Mouse (Mus musculus) hindbrain, embryonic 12.5 days (tissue): ENCODE data around the gene Anln. TPM values are rescaled to one million over a fixed set of nuclear protein-coding genes. Genes with fewer than 3 reads are reported as not detected.
A peak's percentile ranks its signal among the peaks of the same experiment; 100 is the strongest.

ENCODE experiments used
- ATAC-seq: fragments of 200-750 bp; cut with Nextera tagmentation; 2 replicates; pipeline ENCODE4 v1.8.0; 2017; ENCODE audit warnings: moderate TSS enrichment; ENCODE audit not compliant: low FRiP score
- H3K27ac ChIP-seq: fragments of 300-500 bp; sonication (generic); 2 replicates; pipeline ENCODE4 v1.5.1; 2016; ENCODE audit warnings: mild to moderate bottlenecking
- H3K27me3 ChIP-seq: fragments of 300-500 bp; sonication (generic); 2 replicates; pipeline ENCODE4 v1.6.1; 2016; ENCODE audit warnings: mild to moderate bottlenecking
- H3K36me3 ChIP-seq: fragments of 300-500 bp; sonication (generic); 2 replicates; pipeline ENCODE4 v1.6.1; 2016; ENCODE audit warnings: mild to moderate bottlenecking
- H3K4me1 ChIP-seq: fragments of 300-500 bp; sonication (generic); 2 replicates; pipeline ENCODE4 v1.6.1; 2016
- H3K4me2 ChIP-seq: fragments of 300-500 bp; sonication (generic); replicated peaks from 2 replicates; pipeline ENCODE4 v1.6.1; 2016; ENCODE audit warnings: mild to moderate bottlenecking
- H3K4me3 ChIP-seq: fragments of 300-500 bp; sonication (generic); 2 replicates; pipeline ENCODE4 v1.5.1; 2016; ENCODE audit warnings: mild to moderate bottlenecking
- H3K9ac ChIP-seq: fragments of 300-500 bp; sonication (generic); 2 replicates; pipeline ENCODE4 v1.6.1; 2016; ENCODE audit warnings: mild to moderate bottlenecking, moderate library complexity
- H3K9me3 ChIP-seq: fragments of 300-500 bp; sonication (generic); replicated peaks from 2 replicates; pipeline ENCODE4 v1.6.1; 2016; ENCODE audit warnings: mild to moderate bottlenecking
- whole genome bisulfite sequencing: fragments of 180-500 bp; shearing (Covaris S2); methylation state at CpG from one replicate; pipeline ENCODE4 v1.1.7; 2016; 5-methylcytosine and 5-hydroxymethylcytosine counted together
- polyA plus RNA-seq: library from polyadenylated mRNA; unstranded; fragments of >200 nt; fragmentation: Nextera tagmentation; extraction: Ambion mirVana; gene quantifications from 2 replicates; pipeline ENCODE4 v1.2.1, GENCODE M21; 2016

Gene Anln
- 28.0 and 28.6 TPM in 2 replicates for polyA plus RNA-seq

GRCm38 (mm10) chr9:22389021-22389476, at the start of gene Anln:
Gene Anln, minus strand, starts transcription at chr9:22389188.
- peak within 1 kb of the TSS; percentile 82 for H3K4me3 ChIP-seq
- 0% methylated on average over 43 of the region's 44 CpGs for WGBS
- H3K36me3 ChIP-seq, result no peaks in the 10 kb centered on the region
- no peaks in the 10 kb centered on the region for H3K27me3 ChIP-seq
- peak; percentile 97 for ATAC-seq
- peaks cover 13% of the 10 kb centered on the region for H3K4me1 ChIP-seq
- H3K4me2 ChIP-seq, result peak within 1 kb of the TSS; percentile 83
- peak within 1 kb of the TSS; percentile 87 for H3K27ac ChIP-seq
- peak within 1 kb of the TSS; percentile 83 for H3K9ac ChIP-seq
- H3K9me3 ChIP-seq, result no peaks in the 10 kb centered on the region

- 92% methylated on average over 2 of the region's 2 CpGs for WGBS
- no peak overlapping the region for H3K27ac ChIP-seq
- no peaks in the 10 kb centered on the region for H3K9me3 ChIP-seq
- H3K4me3 ChIP-seq, result no peak overlapping the region
- no peak overlapping the region for H3K9ac ChIP-seq
- H3K27me3 ChIP-seq, result no peaks in the 10 kb centered on the region
- no peak for ATAC-seq
- no peaks in the 10 kb centered on the region for H3K4me1 ChIP-seq
- 0 out of 2 replicates have a peak, but pooled peaks cover 3% of the 10 kb centered on the region for H3K36me3 ChIP-seq
- no peak overlapping the region for H3K4me2 ChIP-seq
Observed at GRCm38 (mm10) chr9:22434101-22434500, 45.1 kb upstream of the Anln start.

- no peak for ATAC-seq
- Histone ChIP-seq H3K27me3 (no peaks in the 10 kb centered on the region), H3K4me3 (no peak overlapping the region), H3K4me2 (no peak overlapping the region), H3K4me1 (no peaks in the 10 kb centered on the region), H3K9ac (no peak overlapping the region), H3K27ac (no peak overlapping the region), H3K36me3 (0 out of 2 replicates have a peak, but pooled peaks cover 3% of the 10 kb centered on the region), H3K9me3 (no peaks in the 10 kb centered on the region)
- WGBS, result 85% methylated on average over 2 of the region's 2 CpGs
Observed at GRCm38 (mm10) chr9:22433221-22433620, 44.2 kb upstream of the Anln start.

- H3K9me3 ChIP-seq, result no peaks in the 10 kb centered on the region
- ATAC-seq, result no peak
- H3K9ac ChIP-seq, result no peak overlapping the region
- H3K4me1 ChIP-seq, result no peaks in the 10 kb centered on the region
- no peaks in the 10 kb centered on the region for H3K36me3 ChIP-seq
- H3K4me3 ChIP-seq, result no peak overlapping the region
- no peak overlapping the region for H3K4me2 ChIP-seq
- 50% methylated on average over 5 of the region's 5 CpGs for WGBS
- H3K27me3 ChIP-seq, result no peaks in the 10 kb centered on the region
- no peak overlapping the region for H3K27ac ChIP-seq
Observed at GRCm38 (mm10) chr9:22430315-22430840, 41.4 kb upstream of the Anln start.

- ATAC-seq, result no peak
- H3K4me3 ChIP-seq, result no peak overlapping the region
- no peaks in the 10 kb centered on the region for H3K36me3 ChIP-seq
- WGBS, result 68% methylated on average over 15 of the region's 15 CpGs
- no peaks in the 10 kb centered on the region for H3K9me3 ChIP-seq
- no peaks in the 10 kb centered on the region for H3K27me3 ChIP-seq
- no peak overlapping the region for H3K9ac ChIP-seq
- H3K27ac ChIP-seq, result no peak overlapping the region
- no peaks in the 10 kb centered on the region for H3K4me1 ChIP-seq
- no peak overlapping the region for H3K4me2 ChIP-seq
Observed at GRCm38 (mm10) chr9:22429533-22430241, 40.7 kb upstream of the Anln start.

- H3K27me3 ChIP-seq, result no peaks in the 10 kb centered on the region
- no peak overlapping the region for H3K4me3 ChIP-seq
- H3K4me2 ChIP-seq, result no peak overlapping the region
- no peak overlapping the region for H3K27ac ChIP-seq
- ATAC-seq, result no peak
- H3K4me1 ChIP-seq, result no peaks in the 10 kb centered on the region
- 80% methylated on average over 14 of the region's 14 CpGs for WGBS
- no peaks in the 10 kb centered on the region for H3K36me3 ChIP-seq
- H3K9me3 ChIP-seq, result no peaks in the 10 kb centered on the region
- no peak overlapping the region for H3K9ac ChIP-seq
Observed at GRCm38 (mm10) chr9:22428666-22429410, 39.9 kb upstream of the Anln start.

- H3K9ac ChIP-seq, result no peak overlapping the region
- WGBS, result 50% methylated on average over 1 of the region's 4 CpGs
- ATAC-seq, result no peak
Observed at GRCm38 (mm10) chr9:22428028-22428665, 39.2 kb upstream of the Anln start.

GRCm38 (mm10) chr9:22424719-22425118, 35.7 kb upstream of the Anln start:
- H3K27ac ChIP-seq, result no peak overlapping the region
- 95% methylated on average over 4 of the region's 4 CpGs for WGBS
- no peaks in the 10 kb centered on the region for H3K27me3 ChIP-seq
- no peaks in the 10 kb centered on the region for H3K9me3 ChIP-seq
- no peak overlapping the region for H3K4me2 ChIP-seq
- no peak overlapping the region for H3K9ac ChIP-seq
- H3K4me1 ChIP-seq, result no peaks in the 10 kb centered on the region
- no peak for ATAC-seq
- H3K36me3 ChIP-seq, result no peaks in the 10 kb centered on the region
- H3K4me3 ChIP-seq, result no peak overlapping the region

More at GRCm38 (mm10) chr9:22428028-22428665, 39.2 kb upstream of the Anln start:
- Histone ChIP-seq H3K36me3 (no peaks in the 10 kb centered on the region), H3K27ac (no peak overlapping the region), H3K4me3 (no peak overlapping the region), H3K9me3 (no peaks in the 10 kb centered on the region), H3K4me2 (no peak overlapping the region), H3K4me1 (no peaks in the 10 kb centered on the region), H3K27me3 (no peaks in the 10 kb centered on the region)

- Histone ChIP-seq H3K36me3 (no peaks in the 10 kb centered on the region), H3K4me1 (no peaks in the 10 kb centered on the region), H3K9me3 (no peaks in the 10 kb centered on the region), H3K4me2 (no peak overlapping the region), H3K4me3 (no peak overlapping the region), H3K9ac (no peak overlapping the region), H3K27ac (no peak overlapping the region), H3K27me3 (no peaks in the 10 kb centered on the region)
- no peak for ATAC-seq
- WGBS, result 83% methylated on average over 10 of the region's 10 CpGs
Observed at GRCm38 (mm10) chr9:22424196-22424595, 35.2 kb upstream of the Anln start.

- ATAC-seq, result no peak
- Histone ChIP-seq H3K4me2 (no peak overlapping the region), H3K9me3 (no peaks in the 10 kb centered on the region), H3K27me3 (no peaks in the 10 kb centered on the region), H3K27ac (no peak overlapping the region), H3K9ac (no peak overlapping the region), H3K36me3 (no peaks in the 10 kb centered on the region), H3K4me3 (no peak overlapping the region), H3K4me1 (no peaks in the 10 kb centered on the region)
- WGBS, result 90% methylated on average over 1 of the region's 1 CpGs
Observed at GRCm38 (mm10) chr9:22423507-22423906, 34.5 kb upstream of the Anln start.

GRCm38 (mm10) chr9:22422559-22422958, 33.6 kb upstream of the Anln start:
- no peaks in the 10 kb centered on the region for H3K4me1 ChIP-seq
- H3K4me2 ChIP-seq, result no peak overlapping the region
- H3K9ac ChIP-seq, result no peak overlapping the region
- WGBS, result 65% methylated on average over 1 of the region's 1 CpGs
- H3K9me3 ChIP-seq, result no peaks in the 10 kb centered on the region
- ATAC-seq, result no peak
- no peaks in the 10 kb centered on the region for H3K27me3 ChIP-seq
- no peak overlapping the region for H3K4me3 ChIP-seq
- H3K27ac ChIP-seq, result no peak overlapping the region
- no peaks in the 10 kb centered on the region for H3K36me3 ChIP-seq

GRCm38 (mm10) chr9:22420491-22420890, 31.5 kb upstream of the Anln start:
- Histone ChIP-seq H3K4me3 (no peak overlapping the region), H3K36me3 (no peaks in the 10 kb centered on the region), H3K4me1 (no peaks in the 10 kb centered on the region), H3K4me2 (no peak overlapping the region), H3K27ac (no peak overlapping the region), H3K9me3 (no peaks in the 10 kb centered on the region), H3K9ac (no peak overlapping the region), H3K27me3 (no peaks in the 10 kb centered on the region)
- 23% methylated on average over 7 of the region's 7 CpGs for WGBS
- ATAC-seq, result no peak
